Mouse (Mus musculus) heart, embryonic 15.5 days (tissue): ENCODE measurements around the gene Ppp3r1. TPM values are rescaled to one million over a fixed set of nuclear protein-coding genes. Genes with fewer than 3 reads are reported as not detected.
"Not testable (repeated sequence)": the region's sequence is repeated elsewhere in the genome, so short reads cannot be mapped to it uniquely, and the experiment has no call there.

Source experiments
- ATAC-seq: fragments of 200-750 bp; cut with Nextera tagmentation; replicated peaks from 2 replicates; pipeline ENCODE4 v1.8.0; 2017; ENCODE audit warnings: low read depth, moderate TSS enrichment; ENCODE audit not compliant: insufficient number of reproducible peaks, insufficient read depth, low FRiP score
- H3K27ac ChIP-seq: fragments of 300-500 bp; sonication (generic); 2 replicates; pipeline ENCODE4 v1.5.1; 2015; ENCODE audit warnings: mild to moderate bottlenecking, inconsistent platforms
- H3K27me3 ChIP-seq: fragments of 300-500 bp; sonication (generic); 2 replicates; pipeline ENCODE4 v1.6.1; 2015; ENCODE audit warnings: inconsistent platforms
- H3K36me3 ChIP-seq: fragments of 300-500 bp; sonication (generic); 2 replicates; pipeline ENCODE4 v1.6.1; 2015; ENCODE audit warnings: mild to moderate bottlenecking, inconsistent platforms
- H3K4me1 ChIP-seq: fragments of 300-500 bp; sonication (generic); replicated peaks from 2 replicates; pipeline ENCODE4 v1.6.1; 2015; ENCODE audit warnings: inconsistent platforms
- H3K4me2 ChIP-seq: fragments of 300-500 bp; sonication (generic); 2 replicates; pipeline ENCODE4 v1.6.1; 2015; ENCODE audit warnings: inconsistent platforms, mild to moderate bottlenecking, moderate library complexity
- H3K4me3 ChIP-seq: fragments of 300-500 bp; sonication (generic); 2 replicates; pipeline ENCODE4 v1.5.1; 2015; ENCODE audit warnings: mild to moderate bottlenecking, inconsistent platforms
- H3K9ac ChIP-seq: fragments of 300-500 bp; sonication (generic); 2 replicates; pipeline ENCODE4 v1.6.1; 2015; ENCODE audit warnings: mild to moderate bottlenecking, inconsistent platforms
- H3K9me3 ChIP-seq: fragments of 300-500 bp; sonication (generic); replicated peaks from 2 replicates; pipeline ENCODE4 v1.6.1; 2016; ENCODE audit warnings: inconsistent platforms
- WGBS: fragments of 180-500 bp; shearing (Covaris S2); methylation state at CpG from one replicate; pipeline ENCODE4 v1.1.7; 2015; ENCODE audit warnings: mixed read lengths; 5-methylcytosine and 5-hydroxymethylcytosine counted together
- polyA plus RNA-seq: library from polyadenylated mRNA; unstranded; fragments of >200 nt; fragmentation: Nextera tagmentation; extraction: Ambion mirVana; gene quantifications from 2 replicates; pipeline ENCODE4 v1.2.1, GENCODE M21; 2015

Gene Ppp3r1
- polyA plus RNA-seq, 1 experiment from 2014 or later = 77.7 TPM

DNA sequence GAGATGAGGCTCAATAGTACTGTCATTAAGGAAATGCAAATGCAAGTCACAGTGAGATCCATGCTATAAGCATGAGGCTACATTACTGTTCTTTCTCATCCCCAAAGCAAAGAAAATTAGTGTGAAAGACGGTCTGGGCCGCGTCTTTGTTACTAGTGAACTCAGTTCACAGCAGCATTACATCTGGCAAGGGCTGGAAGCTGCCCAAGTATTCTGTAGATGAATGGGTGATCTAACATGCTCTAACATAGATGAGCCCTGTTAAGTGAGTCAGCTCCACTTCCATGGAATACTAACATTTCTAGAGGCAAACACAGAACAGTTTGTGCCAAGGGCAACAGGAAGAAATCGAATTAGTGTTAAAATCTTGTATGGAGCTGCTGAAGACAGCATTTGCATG lies 41.9 kb downstream of the Ppp3r1 start:
- Histone ChIP-seq H3K4me2 (no peak overlapping the region), H3K4me1 (no peaks in the 10 kb centered on the region), H3K36me3 (peaks cover 55% of the 10 kb centered on the region), H3K27ac (no peak overlapping the region), H3K27me3 (no peaks in the 10 kb centered on the region), H3K9ac (no peak overlapping the region), H3K9me3 (no peaks in the 10 kb centered on the region), H3K4me3 (no peak overlapping the region)
- 90% methylated on average over 4 of the region's 4 CpGs for WGBS
- ATAC-seq = no peak

DNA sequence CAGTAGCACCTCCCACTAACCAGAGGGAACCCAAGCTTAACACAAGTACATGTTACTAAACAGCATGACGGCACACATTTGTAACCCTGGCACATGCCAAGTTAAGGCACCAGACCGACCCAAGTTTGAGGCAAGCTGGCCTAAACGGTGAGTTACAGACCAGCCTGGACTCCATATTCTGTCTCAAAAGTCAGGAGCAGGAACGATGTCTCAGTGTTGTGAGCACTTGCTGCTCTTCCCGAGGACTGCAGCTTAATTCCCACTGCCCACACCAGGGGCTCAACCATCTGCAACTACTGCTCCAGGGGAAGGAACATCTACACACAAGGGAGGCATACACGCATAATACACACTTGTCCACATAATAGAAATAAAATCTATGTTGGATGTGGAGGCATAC lies 43.4 kb downstream of the Ppp3r1 start:
- 91% methylated on average over 6 of the region's 6 CpGs for WGBS
- Histone ChIP-seq H3K4me1 (no peaks in the 10 kb centered on the region), H3K27me3 (no peaks in the 10 kb centered on the region), H3K4me3 (no peak overlapping the region), H3K27ac (no peak overlapping the region), H3K9ac (no peak overlapping the region), H3K9me3 (no peaks in the 10 kb centered on the region), H3K36me3 (peaks cover 44% of the 10 kb centered on the region), H3K4me2 (no peak overlapping the region)
- ATAC-seq = no peak

DNA sequence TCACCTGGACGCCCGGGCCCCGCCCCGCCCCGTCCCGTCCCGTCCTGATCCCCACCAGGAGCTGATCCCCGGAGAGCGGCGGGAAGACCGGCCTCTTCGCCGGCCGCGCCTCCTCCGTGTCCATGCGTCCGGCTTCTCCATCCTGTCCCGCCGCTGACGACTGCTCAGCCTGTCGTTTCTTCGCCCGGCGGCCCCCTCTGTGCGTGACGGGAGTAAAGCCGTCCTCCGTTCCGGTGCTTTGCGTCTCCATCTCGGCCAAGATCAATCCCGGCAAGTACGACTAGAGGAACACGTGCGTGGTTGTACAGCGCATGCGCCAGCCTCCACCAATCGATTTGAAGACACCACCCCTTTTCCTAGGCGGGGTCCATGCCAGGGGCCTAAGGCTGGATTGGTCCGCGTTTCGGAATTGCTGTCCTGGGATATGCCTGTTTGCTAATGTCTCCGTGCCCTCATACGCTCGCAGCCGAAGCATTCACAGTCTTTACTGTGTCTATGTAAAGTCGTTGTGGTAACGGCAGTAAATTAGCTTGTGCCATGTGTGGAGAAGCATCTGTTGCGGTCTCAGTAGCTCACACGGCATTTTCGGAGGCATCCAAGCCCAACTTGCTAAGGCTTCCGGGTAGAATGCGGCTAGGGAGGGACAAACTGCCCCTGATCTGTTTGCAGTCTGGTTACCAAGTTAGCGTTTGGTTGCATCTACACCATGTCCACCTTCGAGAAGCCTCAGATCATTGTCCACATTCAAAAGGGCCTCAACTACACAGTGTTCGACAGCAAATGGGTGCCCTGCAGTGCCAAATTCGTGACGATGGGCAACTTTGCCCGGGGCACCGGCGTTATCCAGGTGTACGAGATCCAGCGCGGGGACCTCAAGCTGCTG lies 52.4 kb downstream of the Ppp3r1 start, which contains the start of gene Pno1:
TSS of gene Pno1 (minus strand) at position 311 of the 883 bp plus-strand sequence.
- peak within 1 kb of the TSS; percentile 67 for H3K9ac ChIP-seq
- H3K4me1 ChIP-seq = peaks cover 20% of the 10 kb centered on the region
- peaks cover 16% of the 10 kb centered on the region for H3K36me3 ChIP-seq
- no peaks in the 10 kb centered on the region for H3K27me3 ChIP-seq
- peak within 1 kb of the TSS; percentile 77 for H3K4me2 ChIP-seq
- H3K9me3 ChIP-seq = no peaks in the 10 kb centered on the region
- WGBS = under 1% methylated on average over 65 of the region's 65 CpGs
- peak; percentile 97 for ATAC-seq
- H3K4me3 ChIP-seq = peak within 1 kb of the TSS; percentile 92
- peak within 1 kb of the TSS; percentile 82 for H3K27ac ChIP-seq

DNA sequence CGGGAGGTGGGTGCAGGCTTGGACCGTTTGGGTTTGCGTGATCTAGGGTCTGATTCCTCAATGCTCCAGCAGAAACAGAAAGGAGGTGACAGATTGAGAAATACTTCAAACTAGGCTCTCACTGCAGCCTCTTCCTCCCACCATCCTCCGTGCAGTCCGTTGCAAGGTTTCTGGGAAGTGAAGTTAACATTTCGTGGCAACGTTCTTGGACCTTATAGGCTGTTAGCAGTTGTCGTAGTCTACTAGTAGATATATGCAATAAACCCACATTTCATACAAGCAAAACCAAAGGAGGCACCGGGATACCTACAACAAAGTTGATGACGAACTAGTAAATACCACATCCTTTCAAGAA lies 53.1 kb downstream of the Ppp3r1 start:
- Histone ChIP-seq H3K36me3 (peaks cover 15% of the 10 kb centered on the region), H3K4me1 (peaks cover 20% of the 10 kb centered on the region), H3K9me3 (no peaks in the 10 kb centered on the region), H3K27me3 (no peaks in the 10 kb centered on the region), H3K9ac (peak overlapping the region; percentile 67), H3K4me2 (peak overlapping the region; percentile 77), H3K27ac (peak overlapping the region; percentile 82), H3K4me3 (peak overlapping the region; percentile 92)
- ATAC-seq = no peak
- under 1% methylated on average over 10 of the region's 10 CpGs for WGBS

DNA sequence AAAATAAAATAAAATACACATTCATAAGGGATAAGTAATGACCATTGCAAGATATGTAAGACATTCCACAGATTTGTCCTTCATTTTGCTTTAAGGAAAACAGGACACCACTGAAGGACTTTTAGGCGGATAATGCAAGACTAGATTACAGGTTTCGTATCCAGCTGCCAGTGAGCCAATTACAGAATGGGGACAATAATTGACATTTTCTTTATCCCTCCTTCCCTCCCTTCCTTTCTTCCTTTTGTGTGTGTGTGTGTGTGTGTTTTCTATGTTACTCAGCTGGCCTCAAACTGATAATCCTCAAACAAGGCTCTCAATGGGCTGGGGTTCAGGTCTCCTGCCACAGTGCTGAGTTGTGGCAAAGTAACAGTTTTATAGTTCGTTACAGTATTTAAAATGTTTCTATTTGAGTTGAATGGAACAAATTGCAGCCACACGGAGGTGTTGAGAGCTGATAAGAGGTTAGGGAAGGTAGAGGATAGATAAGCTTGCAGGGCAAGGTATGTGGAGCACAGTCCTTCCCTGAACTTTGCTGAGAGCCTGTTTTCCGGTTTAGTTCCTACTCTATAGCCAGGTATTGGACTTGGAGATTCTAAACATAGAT lies 53.9 kb downstream of the Ppp3r1 start:
- peaks cover 9% of the 10 kb centered on the region; the same call in 1 of the 2 replicates for H3K36me3 ChIP-seq
- no peak for ATAC-seq
- no peaks in the 10 kb centered on the region for H3K9me3 ChIP-seq
- peak overlapping the region; percentile 77 for H3K4me2 ChIP-seq
- H3K27me3 ChIP-seq = no peaks in the 10 kb centered on the region
- WGBS = 47% methylated on average over 5 of the region's 5 CpGs
- peak overlapping the region; percentile 92; the same call in 1 of the 2 replicates for H3K4me3 ChIP-seq
- no peak overlapping the region for H3K27ac ChIP-seq
- peaks cover 20% of the 10 kb centered on the region for H3K4me1 ChIP-seq
- H3K9ac ChIP-seq = no peak overlapping the region; the same call in 1 of the 2 replicates

DNA sequence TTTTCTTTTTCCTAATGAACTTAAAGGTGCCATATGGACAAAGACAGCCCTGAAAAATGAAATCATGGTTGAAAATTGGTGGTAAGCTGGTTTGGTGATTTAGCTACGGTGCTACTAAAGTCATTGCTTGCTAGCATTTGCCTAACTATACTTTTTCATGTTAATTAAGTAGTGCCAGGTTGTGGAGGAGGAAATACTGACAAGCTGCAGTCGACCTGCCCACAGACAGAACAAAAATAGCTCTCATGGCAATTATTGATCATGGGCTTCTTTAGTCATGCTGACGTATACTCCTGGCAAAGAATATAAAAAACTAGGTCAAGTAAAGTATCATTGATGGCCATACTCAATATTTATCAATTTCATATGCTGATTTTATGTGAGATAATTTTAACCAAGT lies 56.4 kb downstream of the Ppp3r1 start:
- H3K27ac ChIP-seq = no peak overlapping the region
- peaks cover 18% of the 10 kb centered on the region for H3K4me1 ChIP-seq
- no peak for ATAC-seq
- H3K9ac ChIP-seq = no peak overlapping the region
- 83% methylated on average over 3 of the region's 3 CpGs for WGBS
- no peaks in the 10 kb centered on the region for H3K27me3 ChIP-seq
- no peaks in the 10 kb centered on the region for H3K36me3 ChIP-seq
- no peak overlapping the region for H3K4me2 ChIP-seq
- no peak overlapping the region for H3K4me3 ChIP-seq
- H3K9me3 ChIP-seq = no peaks in the 10 kb centered on the region

DNA sequence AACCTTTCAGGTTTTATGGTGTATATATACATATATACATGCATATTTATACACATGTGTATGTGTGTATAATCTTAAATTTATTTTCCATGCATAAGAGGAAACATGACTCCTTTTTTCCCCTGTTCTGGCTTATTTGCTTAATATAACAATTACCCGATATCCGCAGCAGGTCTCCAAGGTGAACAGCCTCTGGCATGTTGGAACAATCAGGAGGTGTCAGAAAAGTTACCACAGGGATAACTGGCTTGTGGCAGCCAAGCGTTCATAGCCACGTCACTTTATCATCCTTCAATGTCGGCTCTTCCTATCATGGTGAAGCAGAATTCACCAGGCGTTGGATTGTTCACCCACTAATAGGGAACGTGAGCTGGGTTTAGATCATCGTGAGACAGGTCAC lies 62.1 kb downstream of the Ppp3r1 start:
- H3K27me3 ChIP-seq = no peaks in the 10 kb centered on the region
- ATAC-seq = no peak
- H3K4me1 ChIP-seq = no peaks in the 10 kb centered on the region
- H3K27ac ChIP-seq = no peak overlapping the region
- 90% methylated on average over 8 of the region's 8 CpGs for WGBS
- no peak overlapping the region for H3K4me3 ChIP-seq
- no peak overlapping the region for H3K4me2 ChIP-seq
- no peaks in the 10 kb centered on the region for H3K9me3 ChIP-seq
- peaks cover 3% of the 10 kb centered on the region; the same call in 1 of the 2 replicates for H3K36me3 ChIP-seq
- H3K9ac ChIP-seq = no peak overlapping the region

DNA sequence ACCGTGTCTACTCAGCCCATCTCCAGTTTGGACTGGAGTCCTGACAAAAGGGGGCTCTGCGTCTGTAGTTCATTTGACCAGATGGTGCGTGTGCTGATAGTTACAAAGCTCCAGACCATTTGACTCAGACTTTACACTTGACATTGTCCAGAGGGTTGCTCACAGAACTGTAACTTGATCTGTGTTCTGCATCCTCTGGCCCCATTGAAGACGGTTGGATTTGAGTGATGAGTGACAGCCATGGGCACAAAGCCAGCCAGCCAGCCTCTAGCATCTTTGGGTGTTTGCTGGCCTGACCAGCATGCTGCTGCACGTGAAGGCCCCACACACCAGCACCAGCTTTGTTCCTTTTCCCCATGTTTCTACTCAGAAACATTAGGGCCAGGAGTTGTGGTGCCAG lies 73.7 kb downstream of the Ppp3r1 start:
- no peak overlapping the region for H3K4me3 ChIP-seq
- WGBS = 31% methylated on average over 5 of the region's 5 CpGs
- peak overlapping the region; percentile 39 for H3K4me2 ChIP-seq
- H3K27ac ChIP-seq = 0 out of 2 replicates have a peak overlapping the region, but pooled peaks have one; percentile 10
- H3K4me1 ChIP-seq = peaks cover 23% of the 10 kb centered on the region
- no peak overlapping the region for H3K9ac ChIP-seq
- peak; percentile 87 for ATAC-seq
- no peaks in the 10 kb centered on the region for H3K9me3 ChIP-seq
- no peaks in the 10 kb centered on the region for H3K27me3 ChIP-seq
- H3K36me3 ChIP-seq = peaks cover 4% of the 10 kb centered on the region; the same call in 1 of the 2 replicates

DNA sequence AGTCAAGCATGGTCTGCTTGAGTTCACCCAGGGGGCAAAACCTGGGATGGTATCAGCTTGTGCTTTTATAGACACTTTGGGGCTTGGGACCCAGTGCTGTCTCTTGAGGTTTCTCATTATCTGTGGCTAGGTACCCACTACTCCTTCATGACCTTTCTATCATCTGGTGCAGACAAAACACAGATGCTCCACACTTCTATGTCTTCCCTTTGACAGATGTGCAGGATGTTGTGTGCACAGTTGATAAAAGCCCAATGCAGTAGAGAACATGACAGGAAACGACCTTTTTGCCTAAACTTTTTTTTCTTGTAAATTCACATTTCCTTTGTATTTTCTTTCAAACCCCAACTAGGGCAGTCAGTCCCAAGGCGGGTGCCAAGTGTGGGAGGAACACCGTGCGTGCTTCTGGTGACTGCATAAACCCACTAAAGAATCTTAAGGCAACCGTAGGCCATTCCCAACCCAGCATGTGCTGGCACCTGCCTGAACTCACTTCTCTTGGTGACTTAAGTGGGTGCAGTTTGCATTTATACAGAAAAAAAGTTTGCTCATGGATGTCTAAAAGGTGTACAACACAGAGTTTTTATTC lies 77.5 kb downstream of the Ppp3r1 start:
- no peaks in the 10 kb centered on the region for H3K9me3 ChIP-seq
- peaks cover 11% of the 10 kb centered on the region for H3K4me1 ChIP-seq
- no peak overlapping the region for H3K9ac ChIP-seq
- ATAC-seq = no peak
- H3K27me3 ChIP-seq = no peaks in the 10 kb centered on the region
- H3K27ac ChIP-seq = no peak overlapping the region
- no peaks in the 10 kb centered on the region for H3K36me3 ChIP-seq
- no peak overlapping the region for H3K4me2 ChIP-seq
- H3K4me3 ChIP-seq = no peak overlapping the region
- 70% methylated on average over 5 of the region's 5 CpGs for WGBS

DNA sequence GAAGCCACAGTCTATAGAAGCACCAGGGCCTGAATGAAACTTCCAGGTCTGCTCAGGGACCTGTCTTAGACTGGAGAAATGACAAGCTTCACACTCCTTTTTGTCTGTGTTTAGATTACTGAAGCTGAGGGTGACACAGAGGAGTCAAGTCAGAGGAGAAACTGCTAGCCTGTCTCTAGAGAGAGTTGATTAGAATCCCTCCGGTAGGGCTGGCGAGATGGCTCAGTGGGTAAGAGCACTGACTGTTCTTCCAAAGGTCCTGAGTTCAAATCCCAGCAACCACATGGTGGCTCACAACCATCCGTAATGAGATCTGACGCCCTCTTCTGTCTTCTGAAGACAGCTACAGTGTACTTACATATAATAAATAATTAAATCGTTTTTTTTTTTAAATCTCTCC lies 79.5 kb downstream of the Ppp3r1 start:
- not testable (repeated sequence) for H3K4me1 ChIP-seq, H3K4me3 ChIP-seq, H3K27me3 ChIP-seq, H3K9ac ChIP-seq, H3K36me3 ChIP-seq, H3K4me2 ChIP-seq, H3K9me3 ChIP-seq, H3K27ac ChIP-seq, ATAC-seq
- WGBS = 81% methylated on average over 5 of the region's 5 CpGs

DNA sequence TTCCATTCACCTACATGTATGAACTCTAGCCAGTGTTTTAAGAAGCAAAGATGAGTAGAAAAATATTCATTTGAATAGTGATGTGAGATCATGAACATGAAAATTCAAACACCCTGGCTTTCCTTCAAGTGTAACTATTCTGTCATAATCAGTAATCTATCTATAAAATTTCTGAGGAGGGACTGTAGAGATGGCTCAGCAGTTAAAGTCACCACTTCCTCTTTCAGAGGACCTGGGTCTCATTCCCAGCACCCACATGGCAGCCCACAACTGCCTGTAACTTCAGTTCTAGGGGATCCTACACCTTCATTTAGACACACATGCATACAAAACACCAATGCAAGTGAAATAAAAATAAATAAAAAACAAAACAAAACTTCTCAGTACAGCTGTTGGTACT lies 89.7 kb downstream of the Ppp3r1 start:
- Histone ChIP-seq H3K27me3 (no peaks in the 10 kb centered on the region), H3K36me3 (no peaks in the 10 kb centered on the region), H3K27ac (no peak overlapping the region), H3K4me2 (no peak overlapping the region), H3K9ac (no peak overlapping the region), H3K4me1 (no peaks in the 10 kb centered on the region), H3K9me3 (no peaks in the 10 kb centered on the region), H3K4me3 (no peak overlapping the region)
- no peak for ATAC-seq
